Comparison of ENCODE assay signal across 19 mouse cellular contexts in the genomic region with DNA sequence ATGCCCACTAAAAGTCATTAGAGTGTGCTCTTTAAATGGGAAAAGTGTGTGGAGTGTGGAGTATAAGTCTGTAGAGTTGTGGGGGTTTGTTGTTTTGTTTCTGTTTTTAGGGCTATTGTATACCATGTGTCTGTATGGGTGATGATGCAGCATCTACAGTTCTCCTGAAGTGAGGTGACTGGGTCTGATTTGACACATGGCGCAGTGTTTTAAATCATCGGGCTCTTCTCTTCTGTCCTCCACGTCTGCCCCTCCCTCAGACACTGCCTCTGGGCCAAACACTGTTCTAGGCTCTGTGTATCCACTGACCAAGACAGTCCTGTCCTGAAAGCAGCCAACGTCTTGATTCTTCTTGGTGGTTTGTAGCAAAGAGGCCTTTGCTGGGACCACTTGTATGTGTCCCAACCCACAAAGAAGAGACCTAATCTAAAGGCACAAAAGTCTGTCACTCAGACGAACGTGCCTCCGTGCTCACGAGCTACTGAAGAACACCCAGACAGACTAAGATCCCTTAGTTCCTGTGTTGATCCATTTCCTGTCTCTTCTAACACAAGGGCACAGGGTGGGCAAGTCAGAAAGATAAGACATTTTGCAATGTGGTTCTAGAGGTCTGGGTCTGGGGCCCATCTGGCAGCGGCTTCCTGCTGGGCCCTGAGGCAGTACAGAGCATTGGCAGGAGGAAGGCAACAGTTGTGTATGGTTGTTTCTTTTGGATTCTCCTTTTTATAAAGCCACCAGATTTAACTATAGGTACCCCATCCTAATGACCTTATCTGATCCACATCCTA. TPM values are rescaled to one million over a fixed set of nuclear protein-coding genes. Genes with fewer than 3 reads are reported as not detected.
DNase-seq lines count a peak whose midpoint lies in the region; ATAC-seq and TF ChIP-seq lines count a peak whose summit lies in the region.
"Had no signal": no experiment of that assay in that cellular context is flagged by ENCODE, and none has a peak within 500 bp of the region (broad histone marks: within the 10 kb centered on the region; RNA-seq: fewer than 3 reads in every experiment).

No protein-coding gene starts in this region.

- no peak for ATAC-seq in heart, embryonic 14.5 days (ENCODE audit: insufficient number of reproducible peaks, insufficient read depth, low FRiP score, low read depth)
- 0 out of 2 replicates have a peak, but pooled peaks have one; percentile 47 for ATAC-seq in erythroblast, adult 5-6 weeks (replicated peaks; ENCODE audit: low FRiP score, poor library complexity, severe bottlenecking)
- ATAC-seq in liver, embryonic 16.5 days (ENCODE audit: low read depth) = 0 out of 2 replicates have a peak, but pooled peaks have one; percentile 14
- no peak for ATAC-seq in inflammation-experienced regulatory T-cells, adult 6 months
- no peak for ATAC-seq in erythroid progenitor cell, adult 5-6 weeks (replicated peaks; ENCODE audit: low FRiP score, poor library complexity, severe bottlenecking)
- ATAC-seq: activated CD4-positive, CD25-positive, alpha-beta regulatory T cell, adult 4 months had no signal

- no peak overlapping the region; the same call in 1 of the 2 replicates for H3K9ac ChIP-seq in heart, embryonic 14.5 days (ENCODE audit: low read length)
- no peak overlapping the region for H3K9ac ChIP-seq in ES-E14 (ENCODE audit: insufficient read depth, low read depth, low read length, poor library complexity, severe bottlenecking)
- no peak overlapping the region for H3K9ac ChIP-seq in liver, embryonic 16.5 days (ENCODE audit: low read depth, low read length)
- H3K9ac ChIP-seq: midbrain, embryonic 12.5 days; neural tube, embryonic 12.5 days had no signal

- no peaks in the 10 kb centered on the region for H3K9me3 ChIP-seq in heart, embryonic 14.5 days (ENCODE audit: control insufficient read depth, low read length)
- H3K9me3 ChIP-seq in ES-E14 (ENCODE audit: control insufficient read depth, insufficient read depth, low read depth, low read length) = no peaks in the 10 kb centered on the region
- no peaks in the 10 kb centered on the region for H3K9me3 ChIP-seq in liver, embryonic 16.5 days (replicated peaks; ENCODE audit: control insufficient read depth, low read length)
- H3K9me3 ChIP-seq: hindbrain, embryonic 10.5 days; midbrain, embryonic 12.5 days; neural tube, embryonic 12.5 days had no signal

- H3K27ac ChIP-seq in heart, embryonic 14.5 days (replicated peaks in 1 of 2; ENCODE audit: control insufficient read depth in 1 of 2, insufficient read depth in 1 of 2, low read depth in 2 of 2, low read length in 2 of 2) = peak overlapping the region; percentile 68 to 75
- peak overlapping the region; percentile 18 for H3K27ac ChIP-seq in ES-E14 (ENCODE audit: insufficient read depth, low read depth, low read length, poor library complexity, severe bottlenecking)
- peak overlapping the region; percentile 31 for H3K27ac ChIP-seq in liver, embryonic 16.5 days (ENCODE audit: low read length)
- H3K27ac ChIP-seq: hindbrain, embryonic 10.5 days; kidney, postnatal 0 days; midbrain, embryonic 12.5 days; neural tube, embryonic 12.5 days had no signal

- intact Hi-C loops in heart, postnatal 36 days (cut with DNase I) = loop anchor here (10.0 kb wide), 1 partner anchor 231 kb away; no protein-coding TSS in a partner anchor

- no peak overlapping the region for H3K4me3 ChIP-seq in heart, embryonic 14.5 days (ENCODE audit: control insufficient read depth in 1 of 2, insufficient read depth in 1 of 2, low read depth in 1 of 2, low read length in 2 of 2)
- H3K4me3 ChIP-seq in ES-E14 (ENCODE audit: insufficient read depth in 1 of 2, low read depth in 1 of 2, low read length in 2 of 2, poor library complexity in 1 of 2, severe bottlenecking in 1 of 2) = no peak overlapping the region
- no peak overlapping the region for H3K4me3 ChIP-seq in liver, embryonic 16.5 days (ENCODE audit: low read depth, low read length)
- H3K4me3 ChIP-seq: hindbrain, embryonic 10.5 days; midbrain, embryonic 12.5 days; neural tube, embryonic 12.5 days had no signal

- H3K4me2 ChIP-seq in heart, embryonic 14.5 days (ENCODE audit: low read length) = no peak overlapping the region
- H3K4me2 ChIP-seq in liver, embryonic 16.5 days (ENCODE audit: low read depth, low read length) = no peak overlapping the region
- H3K4me2 ChIP-seq: midbrain, embryonic 12.5 days; neural tube, embryonic 12.5 days had no signal

- WGBS in heart, embryonic 14.5 days = 51% methylated on average over 9 of the region's 9 CpGs
- WGBS in liver, embryonic 16.5 days (ENCODE audit: insufficient replicate concordance) = 20% methylated on average over 9 of the region's 9 CpGs

- in situ Hi-C loops in ES-E14 (cut with MboI; ENCODE audit: low sequenced_read_pairs in 2 of 2, unreplicated experiment in 2 of 2) = no loop called here

- DNase-seq in heart, postnatal 36 days = no peak
- DNase-seq in ES-E14 (ENCODE audit: low read depth, low spot score) = no peak
- DNase-seq in urinary bladder, adult 18-20 months (ENCODE audit: low spot score in 2 of 2) = no peak
- DNase-seq: adrenal gland, postnatal 10 days; cerebellum, adult 9-11 months; gastrocnemius, postnatal 10 days; kidney, adult 18-20 months; lung, adult 2 months; thymus, postnatal 36 days had no signal

- H3K36me3 ChIP-seq in heart, embryonic 14.5 days (ENCODE audit: control insufficient read depth, insufficient read depth, low read length) = no peaks in the 10 kb centered on the region
- no peaks in the 10 kb centered on the region for H3K36me3 ChIP-seq in ES-E14 (ENCODE audit: control insufficient read depth, insufficient read depth, low read length, poor library complexity, severe bottlenecking)
- H3K36me3 ChIP-seq in liver, embryonic 16.5 days (ENCODE audit: control insufficient read depth, insufficient read depth) = no peaks in the 10 kb centered on the region
- H3K36me3 ChIP-seq: hindbrain, embryonic 10.5 days; midbrain, embryonic 12.5 days; neural tube, embryonic 12.5 days had no signal

- no peaks in the 10 kb centered on the region for H3K27me3 ChIP-seq in heart, embryonic 14.5 days (ENCODE audit: control insufficient read depth, insufficient read depth, low read length)
- no peaks in the 10 kb centered on the region for H3K27me3 ChIP-seq in liver, embryonic 16.5 days (ENCODE audit: control insufficient read depth, insufficient read depth, low read depth, low read length)
- H3K27me3 ChIP-seq: midbrain, embryonic 12.5 days; neural tube, embryonic 12.5 days had no signal

- peaks cover 16 to 27% of the 10 kb centered on the region in 2 experiments for H3K4me1 ChIP-seq in heart, embryonic 14.5 days (ENCODE audit: control insufficient read depth in 2 of 2, insufficient read depth in 2 of 2, low read length in 2 of 2)
- peaks cover 6 to 10% of the 10 kb centered on the region in 2 experiments for H3K4me1 ChIP-seq in ES-E14 (ENCODE audit: control insufficient read depth in 2 of 2, insufficient read depth in 2 of 2, low read length in 2 of 2, poor library complexity in 1 of 2)
- H3K4me1 ChIP-seq in liver, embryonic 16.5 days (ENCODE audit: control insufficient read depth, low read depth, low read length) = peaks cover 15% of the 10 kb centered on the region
- H3K4me1 ChIP-seq: midbrain, embryonic 12.5 days; neural tube, embryonic 12.5 days had no signal

TF ChIP-seq in ES-E14, 5 proteins besides CTCF, POLR2A, EP300 and RAD21:
- no peak for TF ChIP-seq ZC3H11A (IDR thresholded peaks at IDR 0.05; ENCODE audit: borderline replicate concordance, low read depth, low read length)
- no peak for TF ChIP-seq HCFC1 (IDR thresholded peaks at IDR 0.05; ENCODE audit: borderline replicate concordance, insufficient read depth, low read length)
- no peak for TF ChIP-seq CHD2 (IDR thresholded peaks at IDR 0.05; ENCODE audit: low read depth, low read length)
- no peak for TF ChIP-seq ZNF384 (IDR thresholded peaks at IDR 0.05; ENCODE audit: low read depth, low read length)
- TF ChIP-seq MAFK (IDR thresholded peaks at IDR 0.05; ENCODE audit: insufficient read depth, low read depth, low read length) = no peak

RNA-seq across cellular contexts. Expression of a gene that starts 5.6 kb away (rescaled TPM):
- polyA plus RNA-seq in heart, embryonic 14.5 days (2014; fragmentation: Nextera tagmentation; extraction: Ambion mirVana) = 133 and 220 TPM in 2 replicates
- total RNA-seq in heart, postnatal 36 days (2021) = 10 to 100 TPM; 46.5 to 52.8 TPM
- total RNA-seq in ES-E14 (2012; rRNA removed) = 91.6 and 131 TPM in 2 replicates
- 23.4 and 27.6 TPM in 2 replicates for total RNA-seq in erythroblast, adult 5-6 weeks (2015; ENCODE audit: low replicate concordance)
- 21.5 and 23.1 TPM in 2 replicates for total RNA-seq in erythroblast, adult 5-6 weeks (2017; ENCODE audit: low replicate concordance)
- 26.9 and 30.5 TPM in 2 replicates for polyA plus RNA-seq in liver, embryonic 16.5 days (2015; fragmentation: Nextera tagmentation; extraction: Ambion mirVana)
- 10 to 100 TPM; 19.5 to 31.9 (median 26.9) TPM for polyA plus RNA-seq in inflammation-experienced regulatory T-cells, adult 6 months (2017; shearing (Covaris generic))
- total RNA-seq in erythroid progenitor cell, adult 5-6 weeks (2015; ENCODE audit: low replicate concordance) = 46.5 and 48.6 TPM in 2 replicates
- total RNA-seq in erythroid progenitor cell, adult 5-6 weeks (2017; ENCODE audit: low replicate concordance) = 31.8 and 44.7 TPM in 2 replicates

RNA-seq across cellular contexts. Expression of a gene that starts 51.7 kb away (rescaled TPM):
- polyA plus RNA-seq in heart, embryonic 14.5 days (2014; fragmentation: Nextera tagmentation; extraction: Ambion mirVana) = 72.4 and 77.2 TPM in 2 replicates
- total RNA-seq in heart, postnatal 36 days (2021) = 10 to 100 TPM in 1 of 2 experiments, 1 to 10 TPM in 1; 9.7 to 13.3 TPM
- total RNA-seq in ES-E14 (2012; rRNA removed) = 51.1 and 70.7 TPM in 2 replicates
- total RNA-seq in erythroblast, adult 5-6 weeks (2015; ENCODE audit: low replicate concordance) = not detected in 2 replicates
- total RNA-seq in erythroblast, adult 5-6 weeks (2017; ENCODE audit: low replicate concordance) = not detected in 2 replicates
- 4.8 and 5.0 TPM in 2 replicates for polyA plus RNA-seq in liver, embryonic 16.5 days (2015; fragmentation: Nextera tagmentation; extraction: Ambion mirVana)
- polyA plus RNA-seq in inflammation-experienced regulatory T-cells, adult 6 months (2017; shearing (Covaris generic)) = 1 to 10 TPM in 1 of 3 experiments, under 1 TPM in 1, not detected in 1; 0.94 to 7.2 TPM
- total RNA-seq in erythroid progenitor cell, adult 5-6 weeks (2015; ENCODE audit: low replicate concordance) = not detected in 2 replicates
- total RNA-seq in erythroid progenitor cell, adult 5-6 weeks (2017; ENCODE audit: low replicate concordance) = not detected in 2 replicates

Comparison
In these comparisons a context has a peak if more than half of its experiments do, and no peak if none do; other contexts are left out.
1. ATAC-seq: peak in erythroblast, adult 5-6 weeks (single experiment) and liver, embryonic 16.5 days (single experiment); none in heart, embryonic 14.5 days (single experiment), inflammation-experienced regulatory T-cells, adult 6 months (single experiment) and erythroid progenitor cell, adult 5-6 weeks (single experiment).
2. H3K27ac ChIP-seq: peak in every context shown above with its lines; median percentile 72 in heart, embryonic 14.5 days; 31 in liver, embryonic 16.5 days; 18 in ES-E14.
3. RNA of a gene that starts 51.7 kb away (total RNA-seq): 51.1 to 70.7 TPM in ES-E14 and 9.7 to 13.3 TPM in heart, postnatal 36 days; not detected in erythroblast, adult 5-6 weeks and not detected in erythroid progenitor cell, adult 5-6 weeks; every median in the first group is over 10 times any median in the second.